Comparison of ENCODE assay signal across 10 mouse cellular contexts in genomic region chr6:134171906-134172728, GRCm38 (mm10).
DNase-seq lines count a peak whose midpoint lies in the region; ATAC-seq and TF ChIP-seq lines count a peak whose summit lies in the region.
"Had no signal": no experiment of that assay in that cellular context is flagged by ENCODE, and none has a peak within 500 bp of the region (broad histone marks: within the 10 kb centered on the region; RNA-seq: fewer than 3 reads in every experiment).

No protein-coding gene starts in this region.

- no peaks in the 10 kb centered on the region for H3K27me3 ChIP-seq in forebrain, embryonic 12.5 days
- H3K27me3 ChIP-seq: embryonic facial prominence, embryonic 13.5 days; lung, embryonic 15.5 days had no signal

- H3K36me3 ChIP-seq in forebrain, embryonic 12.5 days (replicated peaks): no peaks in the 10 kb centered on the region
- H3K36me3 ChIP-seq: lung, embryonic 15.5 days had no signal

- peaks cover 9% of the 10 kb centered on the region; the same call in 1 of the 2 replicates for H3K4me1 ChIP-seq in forebrain, embryonic 12.5 days

- no peak overlapping the region for H3K9ac ChIP-seq in forebrain, embryonic 12.5 days
- H3K9ac ChIP-seq: embryonic facial prominence, embryonic 13.5 days; lung, embryonic 15.5 days had no signal

- peak; percentile 92 for ATAC-seq in frontal cortex, adult (ENCODE audit: low TSS enrichment)
- no peak for ATAC-seq in forebrain, embryonic 12.5 days (ENCODE audit: low FRiP score)

- H3K27ac ChIP-seq in gastrocnemius, adult 2 months: peak overlapping the region; percentile 89
- H3K27ac ChIP-seq in forebrain, embryonic 12.5 days: no peak overlapping the region
- H3K27ac ChIP-seq: embryonic facial prominence, embryonic 13.5 days; lung, embryonic 15.5 days had no signal

- no peak for TF ChIP-seq CTCF in gastrocnemius, adult 2 months (IDR thresholded peaks at IDR 0.05)

- no peak for DNase-seq in frontal cortex, postnatal 14 days (ENCODE audit: low spot score in 2 of 2)
- DNase-seq in 416B (ENCODE audit: low read depth): peak; percentile 65
- DNase-seq in gastrocnemius, adult 2 months: peak; percentile 83
- peak; percentile 27 to 90 for DNase-seq in left cerebral cortex, postnatal 25 days (ENCODE audit: low spot score in 2 of 2)
- DNase-seq in urinary bladder, postnatal 36 days (ENCODE audit: low spot score in 2 of 2): no peak
- no peak for DNase-seq in thymus, postnatal 25 days

- H3K4me3 ChIP-seq in gastrocnemius, adult 2 months: peak overlapping the region; percentile 26; the same call in 1 of the 2 replicates
- H3K4me3 ChIP-seq in forebrain, embryonic 12.5 days (replicated peaks): no peak overlapping the region
- H3K4me3 ChIP-seq: embryonic facial prominence, embryonic 13.5 days; lung, embryonic 15.5 days had no signal

- H3K4me2 ChIP-seq in forebrain, embryonic 12.5 days: no peak overlapping the region
- H3K4me2 ChIP-seq: embryonic facial prominence, embryonic 13.5 days; lung, embryonic 15.5 days had no signal

- intact Hi-C loops in gastrocnemius, adult 2 months (cut with DNase I): no loop called here
- intact Hi-C loops in left cerebral cortex, postnatal 25 days (cut with DNase I): loop anchor here (5.0 kb wide), 1 partner anchor 135 kb away; the partner anchor contains the start of gene Etv6

- H3K9me3 ChIP-seq in forebrain, embryonic 12.5 days: no peaks in the 10 kb centered on the region
- H3K9me3 ChIP-seq: embryonic facial prominence, embryonic 13.5 days; lung, embryonic 15.5 days had no signal

- 94% methylated on average over 17 of the region's 17 CpGs for WGBS in forebrain, embryonic 12.5 days

Comparison
In these comparisons a context has a peak if more than half of its experiments do, and no peak if none do; other contexts are left out.
1. DNase-seq: peak in 416B (single experiment), gastrocnemius, adult 2 months (single experiment) and left cerebral cortex, postnatal 25 days (2 of 2); none in frontal cortex, postnatal 14 days (0 of 2), urinary bladder, postnatal 36 days (0 of 2) and thymus, postnatal 25 days (single experiment).